Mouse (Mus musculus) C2C12 (cell line): ENCODE results near the gene Gm8947.

Experiments
- CEBPB ChIP-seq: IDR thresholded peaks from one replicate; pipeline ENCODE4 v1.6.1; 2011; ENCODE audit warnings: low read depth, mild to moderate bottlenecking, control low read depth, moderate library complexity
- CTCF ChIP-seq: IDR thresholded peaks from one replicate; pipeline ENCODE4 v1.5.1; 2011; ENCODE audit not compliant: control insufficient read depth, insufficient read depth, insufficient read length
- FOSL1 ChIP-seq: IDR thresholded peaks from one replicate; pipeline ENCODE4 v1.8.0; 2011; ENCODE audit warnings: mild to moderate bottlenecking, low read length; ENCODE audit not compliant: poor library complexity, insufficient read depth, severe bottlenecking
- MAX ChIP-seq: IDR thresholded peaks from one replicate; pipeline ENCODE4 v1.6.1; 2011; ENCODE audit warnings: mild to moderate bottlenecking, control low read depth
- MYOD1 ChIP-seq: IDR thresholded peaks from one replicate; pipeline ENCODE4 v1.6.1; 2011; ENCODE audit warnings: low read depth; ENCODE audit not compliant: control insufficient read depth, insufficient read length
- MYOG ChIP-seq: IDR thresholded peaks from one replicate; pipeline ENCODE4 v1.6.1; 2011; ENCODE audit not compliant: control insufficient read depth, insufficient read length; ENCODE audit errors: extremely low read depth
- USF1 ChIP-seq: IDR thresholded peaks from one replicate; pipeline ENCODE4 v1.6.1; 2011; ENCODE audit warnings: low read depth, mild to moderate bottlenecking, control low read depth, moderate library complexity

DNA sequence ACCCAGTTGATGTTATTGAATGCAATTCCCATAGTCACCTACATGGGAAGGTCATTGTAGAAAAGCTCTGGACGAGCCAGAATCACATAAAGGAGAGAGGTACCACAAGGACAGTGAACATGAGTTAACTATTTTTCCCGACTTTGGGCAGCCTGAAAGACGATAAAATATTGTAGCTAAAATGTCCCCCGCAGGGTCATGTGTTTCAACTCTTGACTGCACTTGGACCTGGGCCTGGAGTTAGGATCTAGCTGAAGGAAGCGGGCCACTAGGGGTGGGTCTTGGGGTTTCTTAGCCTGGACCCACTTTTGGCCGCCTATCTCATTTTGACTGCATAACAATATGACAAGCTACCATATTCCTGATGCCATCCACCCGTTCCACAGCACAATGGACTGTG, 42.0 kb upstream of the Gm8947 start:
- TF ChIP-seq CTCF (no peak), USF1 (no peak), MYOD1 (no peak), MYOG (no peak), CEBPB (no peak), MAX (no peak), FOSL1 (no peak)
